Mouse (Mus musculus) forebrain, embryonic 15.5 days (tissue): Measurements from ENCODE around the gene Gm20431. TPM values are rescaled to one million over a fixed set of nuclear protein-coding genes. Genes with fewer than 3 reads are reported as not detected.
"Not testable (repeated sequence)": the region's sequence is repeated elsewhere in the genome, so short reads cannot be mapped to it uniquely, and the experiment has no call there.

Experiments
- ATAC-seq: fragments of 200-750 bp; cut with Nextera tagmentation; replicated peaks from 2 replicates; pipeline ENCODE4 v1.8.0; 2017; ENCODE audit warnings: mild to moderate bottlenecking, moderate TSS enrichment, moderate library complexity
- H3K27ac ChIP-seq: fragments of 300-500 bp; sonication (generic); replicated peaks from 2 replicates; pipeline ENCODE4 v1.5.1; 2015; ENCODE audit warnings: mild to moderate bottlenecking, inconsistent platforms
- H3K27me3 ChIP-seq: fragments of 300-500 bp; sonication (generic); 2 replicates; pipeline ENCODE4 v1.6.1; 2015; ENCODE audit warnings: inconsistent platforms
- H3K36me3 ChIP-seq: fragments of 300-500 bp; sonication (generic); 2 replicates; pipeline ENCODE4 v1.6.1; 2015; ENCODE audit warnings: mild to moderate bottlenecking, inconsistent platforms
- H3K4me1 ChIP-seq: fragments of 300-500 bp; sonication (generic); 2 replicates; pipeline ENCODE4 v1.6.1; 2015; ENCODE audit warnings: inconsistent platforms
- H3K4me2 ChIP-seq: fragments of 300-500 bp; sonication (generic); replicated peaks from 2 replicates; pipeline ENCODE4 v1.6.1; 2015; ENCODE audit warnings: mild to moderate bottlenecking, inconsistent platforms
- H3K4me3 ChIP-seq: fragments of 300-500 bp; sonication (generic); 2 replicates; pipeline ENCODE4 v1.5.1; 2015; ENCODE audit warnings: mild to moderate bottlenecking, inconsistent platforms
- H3K9ac ChIP-seq: fragments of 300-500 bp; sonication (generic); replicated peaks from 2 replicates; pipeline ENCODE4 v1.6.1; 2015; ENCODE audit warnings: mild to moderate bottlenecking, inconsistent platforms
- H3K9me3 ChIP-seq: fragments of 300-500 bp; sonication (generic); 2 replicates; pipeline ENCODE4 v1.6.1; 2016; ENCODE audit warnings: inconsistent platforms
- WGBS: fragments of 180-500 bp; shearing (Covaris S2); methylation state at CpG from one replicate; pipeline ENCODE4 v1.1.7; 2015; ENCODE audit warnings: mixed read lengths; 5-methylcytosine and 5-hydroxymethylcytosine counted together
- polyA plus RNA-seq: library from polyadenylated mRNA; unstranded; fragments of >200 nt; fragmentation: Nextera tagmentation; extraction: Ambion mirVana; gene quantifications from 2 replicates; pipeline ENCODE4 v1.2.1, GENCODE M21; 2015

Gene Gm20431
- polyA plus RNA-seq, 1 experiment from 2014 or later: 12.3 TPM

DNA sequence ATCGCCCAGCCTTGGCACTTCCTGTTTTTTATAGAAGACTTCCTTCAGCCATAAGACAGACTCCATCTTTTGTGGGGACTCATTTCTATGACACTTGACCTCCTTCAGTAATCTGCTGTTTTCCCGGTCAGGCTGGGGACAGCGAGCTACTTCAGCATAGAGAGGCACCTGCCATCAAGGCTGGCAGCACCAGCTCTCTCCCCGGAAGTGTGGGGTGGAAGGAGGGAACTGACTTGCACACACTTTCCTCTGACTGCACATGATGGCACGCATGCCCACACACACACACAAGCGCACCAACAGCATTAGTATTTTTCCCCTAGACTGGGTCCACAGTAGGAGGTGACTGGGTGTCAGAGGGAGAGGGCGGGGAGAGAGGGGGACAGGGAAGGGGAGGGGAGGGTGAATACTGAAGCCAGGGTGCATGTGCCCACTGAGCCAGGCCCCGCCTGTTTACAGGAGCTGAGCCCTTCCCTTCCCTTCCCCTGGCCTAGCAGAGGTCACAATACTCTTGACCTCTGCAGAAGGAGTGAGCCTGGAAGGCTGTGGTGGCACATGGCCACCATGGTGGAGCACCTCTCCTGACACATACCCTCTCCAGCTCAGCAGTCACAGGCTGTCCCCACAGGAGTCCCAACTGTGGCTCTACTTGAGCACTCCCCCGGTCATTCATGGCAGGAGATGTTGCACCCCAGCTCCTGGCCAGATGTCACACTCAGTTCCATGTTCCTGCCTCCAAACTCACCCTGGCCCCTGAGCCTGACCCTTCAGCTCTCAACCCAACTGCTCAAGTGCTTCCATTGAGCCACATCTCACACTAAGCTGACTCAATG, 39.8 kb downstream of the Gm20431 start:
- H3K27ac ChIP-seq: no peak overlapping the region
- H3K36me3 ChIP-seq: peaks cover 11% of the 10 kb centered on the region
- no peak for ATAC-seq
- H3K4me2 ChIP-seq: no peak overlapping the region
- no peaks in the 10 kb centered on the region for H3K27me3 ChIP-seq
- H3K9ac ChIP-seq: no peak overlapping the region
- WGBS: 85% methylated on average over 9 of the region's 9 CpGs
- H3K4me3 ChIP-seq: no peak overlapping the region
- peaks cover 5% of the 10 kb centered on the region; the same call in 1 of the 2 replicates for H3K4me1 ChIP-seq
- H3K9me3 ChIP-seq: no peaks in the 10 kb centered on the region

- Histone ChIP-seq H3K4me3 (no peak overlapping the region), H3K36me3 (peaks cover 41% of the 10 kb centered on the region), H3K9me3 (no peaks in the 10 kb centered on the region), H3K4me2 (no peak overlapping the region), H3K27me3 (no peaks in the 10 kb centered on the region), H3K27ac (no peak overlapping the region), H3K4me1 (no peaks in the 10 kb centered on the region), H3K9ac (no peak overlapping the region)
- no peak for ATAC-seq
- WGBS: 68% methylated on average over 4 of the region's 4 CpGs
Observed at GRCm38 (mm10) chr2:167617472-167617871, 43.8 kb downstream of the Gm20431 start.

- H3K9me3 ChIP-seq: no peaks in the 10 kb centered on the region
- no peak overlapping the region for H3K9ac ChIP-seq
- no peak overlapping the region for H3K4me3 ChIP-seq
- WGBS: 86% methylated on average over 3 of the region's 3 CpGs
- H3K36me3 ChIP-seq: peaks cover 41% of the 10 kb centered on the region
- H3K4me1 ChIP-seq: no peaks in the 10 kb centered on the region
- ATAC-seq: no peak
- no peak overlapping the region for H3K27ac ChIP-seq
- H3K4me2 ChIP-seq: no peak overlapping the region
- H3K27me3 ChIP-seq: no peaks in the 10 kb centered on the region
Observed at GRCm38 (mm10) chr2:167617034-167617433, 44.3 kb downstream of the Gm20431 start.

DNA sequence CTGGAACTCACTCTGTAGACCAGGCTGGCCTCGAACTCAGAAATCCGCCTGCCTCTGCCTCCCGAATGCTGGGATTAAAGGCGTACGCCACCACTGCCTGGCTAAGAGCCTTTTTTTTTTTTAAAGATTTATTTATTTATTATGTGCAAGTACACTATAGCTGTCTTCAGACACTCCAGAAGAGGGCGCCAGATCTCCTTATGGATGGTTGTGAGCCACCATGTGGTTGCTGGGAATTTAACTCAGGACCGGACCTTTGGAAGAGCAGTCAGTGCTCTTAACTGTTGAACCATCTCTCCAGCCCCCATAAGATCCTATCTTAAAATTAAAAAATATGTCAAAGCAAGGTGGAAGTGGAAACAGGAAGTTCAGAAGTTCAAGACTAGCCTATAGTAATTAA, 48.0 kb downstream of the Gm20431 start:
- not testable (repeated sequence) for H3K4me1 ChIP-seq, H3K27me3 ChIP-seq, H3K4me3 ChIP-seq, H3K4me2 ChIP-seq, ATAC-seq, H3K9me3 ChIP-seq, H3K27ac ChIP-seq, H3K9ac ChIP-seq
- WGBS: 96% methylated on average over 7 of the region's 7 CpGs
- peaks cover 53% of the 10 kb centered on the region for H3K36me3 ChIP-seq

- H3K4me3 ChIP-seq: no peak overlapping the region
- no peak for ATAC-seq
- H3K27me3 ChIP-seq: no peaks in the 10 kb centered on the region
- H3K4me1 ChIP-seq: no peaks in the 10 kb centered on the region
- WGBS: 94% methylated on average over 14 of the region's 14 CpGs
- no peaks in the 10 kb centered on the region for H3K9me3 ChIP-seq
- no peak overlapping the region for H3K4me2 ChIP-seq
- H3K36me3 ChIP-seq: peaks cover 48% of the 10 kb centered on the region
- H3K27ac ChIP-seq: no peak overlapping the region
- H3K9ac ChIP-seq: no peak overlapping the region
Observed at GRCm38 (mm10) chr2:167612122-167612521, 49.2 kb downstream of the Gm20431 start.

- 92% methylated on average over 10 of the region's 10 CpGs for WGBS
- Histone ChIP-seq H3K4me1 (no peaks in the 10 kb centered on the region), H3K9ac (no peak overlapping the region), H3K36me3 (peaks cover 44% of the 10 kb centered on the region), H3K9me3 (no peaks in the 10 kb centered on the region), H3K27me3 (no peaks in the 10 kb centered on the region), H3K4me2 (no peak overlapping the region), H3K4me3 (no peak overlapping the region), H3K27ac (no peak overlapping the region)
- ATAC-seq: no peak
Observed at GRCm38 (mm10) chr2:167611287-167611686, 50.0 kb downstream of the Gm20431 start.

GRCm38 (mm10) chr2:167606745-167607123, 54.6 kb downstream of the Gm20431 start:
- 89% methylated on average over 4 of the region's 4 CpGs for WGBS
- H3K9ac ChIP-seq: no peak overlapping the region
- no peak for ATAC-seq

GRCm38 (mm10) chr2:167605817-167606744, 55.2 kb downstream of the Gm20431 start:
- 81% methylated on average over 17 of the region's 17 CpGs for WGBS
- Histone ChIP-seq H3K9me3 (no peaks in the 10 kb centered on the region), H3K9ac (no peak overlapping the region), H3K4me1 (no peaks in the 10 kb centered on the region), H3K4me2 (no peak overlapping the region), H3K27me3 (no peaks in the 10 kb centered on the region), H3K27ac (no peak overlapping the region), H3K4me3 (no peak overlapping the region), H3K36me3 (peaks cover 17% of the 10 kb centered on the region; the same call in 1 of the 2 replicates)
- no peak for ATAC-seq

More at GRCm38 (mm10) chr2:167606745-167607123, 54.6 kb downstream of the Gm20431 start:
- H3K9me3 ChIP-seq: no peaks in the 10 kb centered on the region
- H3K4me1 ChIP-seq: no peaks in the 10 kb centered on the region
- H3K36me3 ChIP-seq: peaks cover 17% of the 10 kb centered on the region; the same call in 1 of the 2 replicates
- H3K27me3 ChIP-seq: no peaks in the 10 kb centered on the region
- no peak overlapping the region for H3K27ac ChIP-seq
- no peak overlapping the region for H3K4me2 ChIP-seq
- no peak overlapping the region for H3K4me3 ChIP-seq

DNA sequence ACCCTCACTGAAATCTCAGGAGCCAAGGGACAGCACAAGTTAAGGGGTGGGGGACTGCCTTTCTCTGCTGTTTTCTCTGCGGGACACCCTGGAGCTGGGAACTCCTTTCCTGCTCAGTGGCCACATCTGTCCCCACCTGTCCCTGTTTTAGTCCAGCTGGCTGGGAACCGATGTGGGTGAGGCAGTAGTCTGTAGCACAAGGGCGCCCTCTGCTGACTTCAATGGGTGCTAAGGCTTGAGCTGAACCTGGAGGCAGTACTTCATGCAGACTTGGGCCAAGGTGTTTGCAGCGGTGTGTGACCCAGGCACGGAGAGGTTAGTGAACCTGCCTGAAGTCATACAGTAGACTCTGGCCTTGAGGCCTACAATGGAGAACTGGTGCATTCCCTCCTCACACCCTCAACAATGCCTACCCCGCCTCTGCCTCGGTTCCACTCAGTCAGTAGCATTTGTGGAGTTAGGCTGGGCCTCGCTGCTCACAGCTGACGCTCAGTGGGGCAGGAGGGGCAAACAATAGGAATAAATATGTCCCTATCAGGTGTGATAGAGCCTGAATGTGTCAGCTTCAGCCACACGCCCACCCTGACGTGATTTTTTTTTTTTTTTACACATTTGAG, 56.0 kb downstream of the Gm20431 start:
- WGBS: 27% methylated on average over 11 of the region's 11 CpGs
- H3K9me3 ChIP-seq: no peaks in the 10 kb centered on the region
- ATAC-seq: peak; percentile 79
- no peak overlapping the region for H3K9ac ChIP-seq
- H3K36me3 ChIP-seq: peaks cover 16% of the 10 kb centered on the region; the same call in 1 of the 2 replicates
- H3K27ac ChIP-seq: no peak overlapping the region
- no peak overlapping the region for H3K4me3 ChIP-seq
- no peaks in the 10 kb centered on the region for H3K4me1 ChIP-seq
- H3K27me3 ChIP-seq: no peaks in the 10 kb centered on the region
- no peak overlapping the region for H3K4me2 ChIP-seq

GRCm38 (mm10) chr2:167602978-167603377, 58.3 kb downstream of the Gm20431 start:
- Histone ChIP-seq H3K4me2 (no peak overlapping the region), H3K36me3 (peaks cover 5% of the 10 kb centered on the region; the same call in 1 of the 2 replicates), H3K9ac (no peak overlapping the region), H3K27me3 (no peaks in the 10 kb centered on the region), H3K4me1 (no peaks in the 10 kb centered on the region), H3K4me3 (no peak overlapping the region), H3K9me3 (no peaks in the 10 kb centered on the region), H3K27ac (no peak overlapping the region)
- WGBS: 47% methylated on average over 5 of the region's 5 CpGs
- no peak for ATAC-seq

- Histone ChIP-seq H3K4me1 (peaks cover 3% of the 10 kb centered on the region; the same call in 1 of the 2 replicates), H3K9ac (no peak overlapping the region), H3K27me3 (no peaks in the 10 kb centered on the region), H3K4me2 (no peak overlapping the region), H3K36me3 (0 out of 2 replicates have a peak, but pooled peaks cover 5% of the 10 kb centered on the region), H3K27ac (no peak overlapping the region), H3K4me3 (no peak overlapping the region), H3K9me3 (no peaks in the 10 kb centered on the region)
- 72% methylated on average over 2 of the region's 2 CpGs for WGBS
- no peak for ATAC-seq
Observed at GRCm38 (mm10) chr2:167602364-167602763, 58.9 kb downstream of the Gm20431 start.
